In the genomic region with DNA sequence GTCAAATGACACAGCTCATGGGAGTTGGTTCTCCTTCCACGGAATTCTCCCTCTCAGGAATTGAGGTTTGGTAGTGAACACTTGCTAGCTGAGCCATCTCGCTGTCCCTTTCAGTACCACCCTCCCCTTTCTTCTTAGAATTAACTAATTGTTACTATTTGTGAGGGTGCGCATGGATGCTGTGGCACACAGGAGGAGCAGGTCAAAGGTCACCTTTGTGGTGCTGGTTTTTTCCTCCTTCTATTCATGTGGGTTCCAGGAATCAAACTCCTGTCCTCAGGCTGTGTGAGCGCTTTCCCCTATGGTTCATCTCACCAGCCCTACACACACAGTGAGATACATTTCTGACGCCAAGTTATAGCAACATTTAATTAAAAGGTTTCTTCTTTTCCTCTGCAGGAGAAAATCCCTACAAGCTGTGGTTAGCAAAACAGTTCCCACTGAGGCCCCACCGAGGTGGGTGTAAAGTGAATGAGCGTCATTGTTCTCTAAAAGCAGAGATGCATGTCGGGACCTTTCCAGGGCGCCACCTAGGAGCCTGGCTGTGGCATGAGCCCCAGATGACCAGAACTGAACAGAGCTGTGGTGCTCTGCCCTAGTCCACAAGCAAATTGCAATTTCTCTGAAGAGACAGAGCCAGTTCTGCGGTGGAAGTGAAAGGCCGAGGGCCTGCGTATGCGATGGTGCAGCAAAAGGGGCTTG, we compare ENCODE assay signal across 10 mouse cellular contexts. TPM values are rescaled to one million over a fixed set of nuclear protein-coding genes. Genes with fewer than 3 reads are reported as not detected.
DNase-seq lines count a peak whose midpoint lies in the region; ATAC-seq and TF ChIP-seq lines count a peak whose summit lies in the region.
"Had no signal": no experiment of that assay in that cellular context is flagged by ENCODE, and none has a peak within 500 bp of the region (broad histone marks: within the 10 kb centered on the region; RNA-seq: fewer than 3 reads in every experiment).

No protein-coding gene starts in this region.

- no peaks in the 10 kb centered on the region for H3K36me3 ChIP-seq in lung, embryonic 14.5 days (ENCODE audit: insufficient read depth)
- H3K36me3 ChIP-seq in embryonic facial prominence, embryonic 10.5 days (replicated peaks): no peaks in the 10 kb centered on the region
- H3K36me3 ChIP-seq in hindbrain, postnatal 0 days (ENCODE audit: insufficient read depth, low read length): no peaks in the 10 kb centered on the region

- no peak overlapping the region for H3K4me2 ChIP-seq in lung, embryonic 14.5 days
- no peak overlapping the region for H3K4me2 ChIP-seq in hindbrain, postnatal 0 days (ENCODE audit: low read depth, low read length)

- H3K27me3 ChIP-seq in lung, embryonic 14.5 days (ENCODE audit: insufficient read depth, low read length): no peaks in the 10 kb centered on the region
- no peaks in the 10 kb centered on the region for H3K27me3 ChIP-seq in embryonic facial prominence, embryonic 10.5 days (replicated peaks; ENCODE audit: low read depth, poor library complexity, severe bottlenecking)
- H3K27me3 ChIP-seq in hindbrain, postnatal 0 days (ENCODE audit: insufficient read depth, low read length): no peaks in the 10 kb centered on the region
- H3K27me3 ChIP-seq: megakaryocyte, embryonic 14.5 days had no signal

- no peak for ATAC-seq in lung, embryonic 14.5 days (ENCODE audit: insufficient read depth)
- ATAC-seq in hindbrain, postnatal 0 days: no peak

- no peak overlapping the region for H3K4me3 ChIP-seq in lung, embryonic 14.5 days (ENCODE audit: low read depth, low read length)
- H3K4me3 ChIP-seq in embryonic facial prominence, embryonic 10.5 days: no peak overlapping the region
- H3K4me3 ChIP-seq in hindbrain, postnatal 0 days (ENCODE audit: low read length): no peak overlapping the region
- H3K4me3 ChIP-seq: megakaryocyte, embryonic 14.5 days had no signal

- WGBS in lung, embryonic 14.5 days: 59% methylated on average over 13 of the region's 13 CpGs
- 18% methylated on average over 13 of the region's 13 CpGs for WGBS in embryonic facial prominence, embryonic 10.5 days
- 23% methylated on average over 13 of the region's 13 CpGs for whole genome bisulfite sequencing in hindbrain, postnatal 0 days

- TF ChIP-seq CTCF in lung, embryonic 14.5 days (IDR thresholded peaks at IDR 0.05; ENCODE audit: low read depth): 0 out of 2 replicates have a peak, but pooled peaks have one; percentile 4
- peak; percentile 29; the same call in 1 of the 2 replicates for TF ChIP-seq CTCF in hindbrain, postnatal 0 days (IDR thresholded peaks at IDR 0.05; ENCODE audit: low read depth)

- H3K27ac ChIP-seq in lung, embryonic 14.5 days (ENCODE audit: low read depth): no peak overlapping the region
- peak overlapping the region; percentile 74 for H3K27ac ChIP-seq in embryonic facial prominence, embryonic 10.5 days (replicated peaks)
- no peak overlapping the region for H3K27ac ChIP-seq in hindbrain, postnatal 0 days

- no peaks in the 10 kb centered on the region for H3K9me3 ChIP-seq in lung, embryonic 14.5 days (ENCODE audit: low read depth, low read length)
- no peaks in the 10 kb centered on the region for H3K9me3 ChIP-seq in embryonic facial prominence, embryonic 10.5 days
- no peaks in the 10 kb centered on the region for H3K9me3 ChIP-seq in hindbrain, postnatal 0 days (ENCODE audit: low read length)
- H3K9me3 ChIP-seq: megakaryocyte, embryonic 14.5 days had no signal

- DNase-seq in lung, embryonic 14.5 days: no peak
- no peak for DNase-seq in lung, postnatal 36 days
- peak; percentile 62 for DNase-seq in embryonic facial prominence, embryonic 10.5 days (ENCODE audit: low spot score)
- peak; percentile 52 for DNase-seq in hindbrain, postnatal 0 days (ENCODE audit: low spot score)
- DNase-seq in retina, embryonic 14.5 days (ENCODE audit: low spot score): peak; percentile 71
- DNase-seq in thymus, postnatal 4 days: no peak
- DNase-seq in gastrocnemius, adult 8-10 months (ENCODE audit: low spot score in 2 of 2): no peak
- DNase-seq in adrenal gland, postnatal 14 days: no peak
- DNase-seq: right cerebral cortex, postnatal 25 days had no signal

- H3K9ac ChIP-seq in lung, embryonic 14.5 days: no peak overlapping the region
- no peak overlapping the region for H3K9ac ChIP-seq in hindbrain, postnatal 0 days (replicated peaks; ENCODE audit: low read length)

- H3K4me1 ChIP-seq in lung, embryonic 14.5 days (ENCODE audit: insufficient read depth): peaks cover 17% of the 10 kb centered on the region
- H3K4me1 ChIP-seq in embryonic facial prominence, embryonic 10.5 days: peaks cover 43% of the 10 kb centered on the region
- H3K4me1 ChIP-seq in hindbrain, postnatal 0 days (ENCODE audit: insufficient read depth, low read length): no peaks in the 10 kb centered on the region

RNA-seq across cellular contexts. Expression of a gene that starts 8.2 kb away (rescaled TPM):
- polyA plus RNA-seq in lung, embryonic 14.5 days (2014; fragmentation: Nextera tagmentation; extraction: Ambion mirVana): 44.3 and 46.2 TPM in 2 replicates
- polyA plus RNA-seq in embryonic facial prominence, embryonic 10.5 days (2016; fragmentation: Nextera tagmentation; extraction: Ambion mirVana): 50.6 and 51.8 TPM in 2 replicates
- total RNA-seq in hindbrain, postnatal 0 days (2014; rRNA removed): 69.1 and 74.1 TPM in 2 replicates
- polyA plus RNA-seq in hindbrain, postnatal 0 days (2015; fragmentation: Nextera tagmentation; extraction: Ambion mirVana): 47.0 and 47.3 TPM in 2 replicates
- 10 to 100 TPM; 42.6 to 56.1 (median 50.7) TPM for total RNA-seq in gastrocnemius, adult 8-10 months (2022)
- 119 TPM in 2 replicates for total RNA-seq in adrenal gland, postnatal 14 days (2021)

Comparison
In these comparisons a context has a peak if more than half of its experiments do, and no peak if none do; other contexts are left out.
1. DNase-seq: peak in embryonic facial prominence, embryonic 10.5 days (single experiment), hindbrain, postnatal 0 days (single experiment) and retina, embryonic 14.5 days (single experiment); none in lung, embryonic 14.5 days (single experiment), lung, postnatal 36 days (single experiment), thymus, postnatal 4 days (single experiment), gastrocnemius, adult 8-10 months (0 of 2) and adrenal gland, postnatal 14 days (single experiment).